Mouse (Mus musculus) liver, adult 2 months (tissue): ENCODE data around the gene Pde7b.

Experiments
- CTCF ChIP-seq: fragments of 200-500 bp; IDR thresholded peaks from 2 replicates; pipeline ENCODE4 v1.5.1; 2011; ENCODE audit warnings: low read depth, low read length, control low read depth
- POLR2A ChIP-seq: fragments of 200-500 bp; IDR thresholded peaks from 2 replicates; pipeline ENCODE4 v1.6.1; 2011; ENCODE audit warnings: low read length, control low read depth; ENCODE audit not compliant: insufficient read depth; ENCODE audit errors: extremely low read depth

GRCm38 (mm10) chr10:20630122-20630521 is 94.8 kb downstream of the Pde7b start:
- TF ChIP-seq POLR2A (no peak), CTCF (no peak)
